Mouse (Mus musculus) olfactory bulb, adult 2 months (tissue): Measurements from ENCODE around the gene Cep70.

Source experiments
- CTCF ChIP-seq: fragments of 200-500 bp; IDR thresholded peaks from 2 replicates; pipeline ENCODE4 v1.5.1; 2012; ENCODE audit warnings: low read depth, mild to moderate bottlenecking, low read length, moderate library complexity; ENCODE audit not compliant: insufficient read depth
- POLR2A ChIP-seq: fragments of 200-500 bp; IDR thresholded peaks from 2 replicates; pipeline ENCODE4 v1.6.1; 2012; ENCODE audit warnings: mild to moderate bottlenecking, low read depth, low read length, moderate library complexity; ENCODE audit not compliant: insufficient read depth

DNA sequence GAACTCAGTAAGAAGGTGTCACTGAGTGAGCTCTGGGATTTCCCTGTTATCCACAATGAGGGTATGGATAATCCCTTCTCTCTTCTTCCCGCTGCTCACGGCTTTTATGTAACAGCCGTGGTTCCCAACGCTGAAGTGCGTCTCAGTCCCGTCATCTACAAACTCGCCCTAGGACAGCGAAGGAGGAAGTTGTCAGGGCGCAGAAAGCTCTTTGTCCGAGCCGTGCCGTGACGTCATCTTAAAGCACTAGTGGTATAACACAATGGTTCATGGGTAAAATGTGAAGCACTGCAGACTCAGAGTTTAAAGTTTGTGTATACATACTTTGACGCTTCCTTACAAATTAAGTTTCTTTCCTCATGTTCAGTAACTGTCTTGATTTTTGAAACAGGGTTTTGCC lies 13.7 kb upstream of the Cep70 start:
- TF ChIP-seq POLR2A (no peak), CTCF (no peak)
